ENCODE assay signal across 8 mouse cellular contexts in the genomic region with DNA sequence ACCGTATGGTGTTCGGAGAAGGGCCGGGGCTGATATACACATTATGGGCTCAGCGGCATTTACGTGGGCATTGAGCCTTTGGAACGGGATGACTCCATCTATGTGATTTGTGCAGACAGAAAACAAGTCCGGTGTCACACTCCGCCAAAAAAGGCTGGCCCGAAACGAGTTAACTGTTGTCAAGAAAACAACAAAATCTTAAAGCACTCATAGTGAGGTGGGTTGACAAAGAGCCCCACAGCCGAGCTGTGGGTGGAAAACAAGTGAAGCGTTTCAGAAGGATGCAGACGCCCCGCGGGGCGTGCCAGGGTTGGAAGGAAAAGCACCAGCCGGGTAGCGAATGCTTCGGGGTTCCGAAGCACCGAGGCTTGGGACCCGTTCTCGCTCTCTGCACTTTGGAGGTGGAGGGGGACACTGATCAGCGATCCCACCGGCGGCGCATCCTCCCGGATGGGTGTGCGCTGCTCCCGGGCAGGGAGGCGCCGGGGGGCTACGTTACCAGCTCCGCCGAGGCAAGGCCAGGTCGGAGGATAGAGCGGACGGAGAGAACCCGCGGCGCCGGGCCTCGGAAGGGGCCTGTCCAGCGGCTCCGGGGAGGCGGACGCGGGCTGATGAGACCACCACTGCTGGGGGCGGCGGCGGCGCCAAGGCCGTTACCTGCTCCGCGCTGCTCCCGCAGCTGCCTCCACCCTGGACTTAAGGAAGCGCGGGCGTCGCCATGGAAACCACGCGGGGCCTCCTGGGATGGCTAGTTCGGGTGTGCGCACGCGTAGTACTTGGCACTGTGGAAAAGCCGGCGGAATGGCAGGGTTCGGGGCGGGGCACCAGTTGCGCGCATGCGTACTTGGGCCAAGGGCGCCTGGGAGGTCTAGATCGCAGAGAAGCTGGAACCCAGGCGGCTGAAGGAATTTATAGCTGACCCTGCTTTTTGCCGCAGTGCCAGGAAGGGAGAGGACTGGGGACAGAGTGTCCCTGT. TPM values are rescaled to one million over a fixed set of nuclear protein-coding genes. Genes with fewer than 3 reads are reported as not detected.
DNase-seq lines count a peak whose midpoint lies in the region; ATAC-seq lines count a peak whose summit lies in the region.

A gene (minus strand): TSS at position 741 of the 976 bp plus-strand sequence.

- peak within 1 kb of the TSS; percentile 76 for H3K4me2 ChIP-seq in forebrain, embryonic 14.5 days (ENCODE audit: low read length)
- peak within 1 kb of the TSS; percentile 84 for H3K4me2 ChIP-seq in neural tube, embryonic 15.5 days

- WGBS in forebrain, embryonic 14.5 days: under 1% methylated on average over 69 of the region's 77 CpGs
- under 1% methylated on average over 77 of the region's 77 CpGs for WGBS in neural tube, embryonic 15.5 days

- intact Hi-C loops in heart, postnatal 14 days (cut with DNase I): no loop called here

- 0 out of 2 replicates have a peak within 1 kb of the TSS, but pooled peaks have one; percentile 29 for H3K27ac ChIP-seq in forebrain, embryonic 14.5 days (ENCODE audit: low read depth, low read length)
- peak within 1 kb of the TSS; percentile 90 for H3K27ac ChIP-seq in neural tube, embryonic 15.5 days (replicated peaks)

- peak within 1 kb of the TSS; percentile 90 for H3K9ac ChIP-seq in forebrain, embryonic 14.5 days (ENCODE audit: low read length)
- peak within 1 kb of the TSS; percentile 94 for H3K9ac ChIP-seq in neural tube, embryonic 15.5 days (replicated peaks)

- H3K4me3 ChIP-seq in forebrain, embryonic 14.5 days (ENCODE audit: low read depth, low read length): peak within 1 kb of the TSS; percentile 89
- H3K4me3 ChIP-seq in neural tube, embryonic 15.5 days (replicated peaks): peak within 1 kb of the TSS; percentile 90

- H3K4me1 ChIP-seq in forebrain, embryonic 14.5 days (ENCODE audit: control insufficient read depth, insufficient read depth, low read length): peaks cover 3% of the 10 kb centered on the region; the same call in 1 of the 2 replicates
- H3K4me1 ChIP-seq in neural tube, embryonic 15.5 days: peaks cover 17% of the 10 kb centered on the region

- no peaks in the 10 kb centered on the region for H3K36me3 ChIP-seq in forebrain, embryonic 14.5 days (ENCODE audit: control insufficient read depth, insufficient read depth, low read length)
- H3K36me3 ChIP-seq in neural tube, embryonic 15.5 days: no peaks in the 10 kb centered on the region

- no peaks in the 10 kb centered on the region for H3K9me3 ChIP-seq in forebrain, embryonic 14.5 days (replicated peaks; ENCODE audit: control insufficient read depth, low read length)
- no peaks in the 10 kb centered on the region for H3K9me3 ChIP-seq in neural tube, embryonic 15.5 days (replicated peaks)

- no peaks in the 10 kb centered on the region for H3K27me3 ChIP-seq in forebrain, embryonic 14.5 days (replicated peaks; ENCODE audit: control insufficient read depth, insufficient read depth, low read length)
- H3K27me3 ChIP-seq in neural tube, embryonic 15.5 days (replicated peaks): no peaks in the 10 kb centered on the region

- peak; percentile 99 for DNase-seq in ES-CJ7 (ENCODE audit: low read depth, low spot score)
- DNase-seq in cerebellum, adult 11 months: peak; percentile 100
- DNase-seq in forebrain, embryonic 14.5 days (ENCODE audit: low spot score): peak; percentile 99
- peak; percentile 100 for DNase-seq in heart, postnatal 14 days
- peak; percentile 100 for DNase-seq in layer of hippocampus, adult 11-12 months (ENCODE audit: low spot score)
- peak; percentile 99 for DNase-seq in lung, adult 18-20 months
- peak; percentile 99 for DNase-seq in testis, postnatal 14 days (ENCODE audit: low spot score)

- peak; percentile 99 for ATAC-seq in forebrain, embryonic 14.5 days
- peak; percentile 99 for ATAC-seq in neural tube, embryonic 15.5 days (ENCODE audit: low FRiP score)

RNA-seq across cellular contexts. Expression of the gene that starts here (rescaled TPM):
- 1.1 and 1.4 TPM in 2 replicates for polyA plus RNA-seq in forebrain, embryonic 14.5 days (2014; fragmentation: Nextera tagmentation; extraction: Ambion mirVana)
- total RNA-seq in heart, postnatal 14 days (2021): under 1 TPM; 0.71 to 0.91 TPM
- 1.7 and 1.9 TPM in 2 replicates for polyA plus RNA-seq in neural tube, embryonic 15.5 days (2015; fragmentation: Nextera tagmentation; extraction: Ambion mirVana)

Comparison
In these comparisons a context has a peak if more than half of its experiments do, and no peak if none do; other contexts are left out.
1. Peak in every context shown above with its lines: DNase-seq, ATAC-seq, H3K4me3 ChIP-seq and H3K27ac ChIP-seq.
2. Peak in DNase-seq in heart, postnatal 14 days; RNA of the gene not detected or under 1 TPM.